Mouse (Mus musculus) E14TG2a.4 (cell line): ENCODE results near the gene Apoc2.
A peak's percentile ranks its signal among the peaks of the same experiment; 100 is the strongest.

Experiments used
- H3K27me3 ChIP-seq: 2 replicates; pipeline ENCODE4 v1.6.1; 2014; ENCODE audit warnings: low read length, control low read depth; ENCODE audit not compliant: insufficient read depth
- H3K36me3 ChIP-seq: 2 replicates; pipeline ENCODE4 v1.6.1; 2014; ENCODE audit warnings: low read length, control low read depth; ENCODE audit not compliant: insufficient read depth
- H3K4me1 ChIP-seq: replicated peaks from 2 replicates; pipeline ENCODE4 v1.6.1; 2014; ENCODE audit warnings: low read depth, low read length, control low read depth
- H3K4me3 ChIP-seq: replicated peaks from 2 replicates; pipeline ENCODE4 v1.5.1; 2014; ENCODE audit warnings: mild to moderate bottlenecking, low read length
- H3K9me3 ChIP-seq: 2 replicates; pipeline ENCODE4 v1.6.1; 2014; ENCODE audit warnings: low read length, control low read depth
- CTCF ChIP-seq: conservative IDR thresholded peaks from 2 replicates; pipeline ENCODE4 v1.5.1; 2014; ENCODE audit warnings: low read length
- NANOG ChIP-seq: IDR thresholded peaks from 2 replicates; pipeline ENCODE4 v1.6.1; 2014; ENCODE audit warnings: borderline replicate concordance, low read length, mixed read lengths
- POU5F1 ChIP-seq: IDR thresholded peaks from 2 replicates; pipeline ENCODE4 v1.6.1; 2014; ENCODE audit warnings: low read length, borderline replicate concordance

Gene Apoc2

DNA sequence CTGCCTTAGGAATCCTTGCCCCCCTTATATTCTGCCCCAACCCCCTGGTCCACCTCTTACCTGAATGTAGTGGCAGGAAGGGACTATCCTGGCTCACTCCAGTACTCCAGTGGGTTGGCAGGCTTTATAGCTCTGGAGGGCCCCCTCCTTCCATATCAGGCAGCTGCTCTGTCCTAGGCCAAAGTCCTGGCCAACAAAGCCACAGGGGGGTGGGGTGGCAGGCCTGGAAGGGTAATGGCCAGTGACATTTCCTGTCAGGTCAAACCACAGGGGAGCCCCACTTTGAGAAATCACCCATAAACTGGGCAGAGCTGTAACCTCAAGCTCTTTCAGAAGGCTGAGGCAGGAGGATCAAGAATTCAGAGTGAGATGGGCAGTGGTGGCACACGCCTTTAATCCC is 1.1 kb downstream of the Apoc2 start:
- H3K27me3 ChIP-seq = no peaks in the 10 kb centered on the region
- TF ChIP-seq POU5F1 = no peak
- no peak for TF ChIP-seq NANOG
- no peak for TF ChIP-seq CTCF
- no peaks in the 10 kb centered on the region for H3K9me3 ChIP-seq
- H3K4me1 ChIP-seq = peaks cover 41% of the 10 kb centered on the region
- no peaks in the 10 kb centered on the region for H3K36me3 ChIP-seq
- H3K4me3 ChIP-seq = no peak overlapping the region

- Histone ChIP-seq H3K36me3 (no peaks in the 10 kb centered on the region), H3K4me3 (no peak overlapping the region), H3K4me1 (peaks cover 39% of the 10 kb centered on the region), H3K9me3 (no peaks in the 10 kb centered on the region), H3K27me3 (no peaks in the 10 kb centered on the region)
- TF ChIP-seq CTCF = no peak
- no peak for TF ChIP-seq POU5F1
- TF ChIP-seq NANOG = no peak
These were observed 1.9 kb downstream of the Apoc2 start for GRCm38 (mm10) chr7:19675824-19676223.

DNA sequence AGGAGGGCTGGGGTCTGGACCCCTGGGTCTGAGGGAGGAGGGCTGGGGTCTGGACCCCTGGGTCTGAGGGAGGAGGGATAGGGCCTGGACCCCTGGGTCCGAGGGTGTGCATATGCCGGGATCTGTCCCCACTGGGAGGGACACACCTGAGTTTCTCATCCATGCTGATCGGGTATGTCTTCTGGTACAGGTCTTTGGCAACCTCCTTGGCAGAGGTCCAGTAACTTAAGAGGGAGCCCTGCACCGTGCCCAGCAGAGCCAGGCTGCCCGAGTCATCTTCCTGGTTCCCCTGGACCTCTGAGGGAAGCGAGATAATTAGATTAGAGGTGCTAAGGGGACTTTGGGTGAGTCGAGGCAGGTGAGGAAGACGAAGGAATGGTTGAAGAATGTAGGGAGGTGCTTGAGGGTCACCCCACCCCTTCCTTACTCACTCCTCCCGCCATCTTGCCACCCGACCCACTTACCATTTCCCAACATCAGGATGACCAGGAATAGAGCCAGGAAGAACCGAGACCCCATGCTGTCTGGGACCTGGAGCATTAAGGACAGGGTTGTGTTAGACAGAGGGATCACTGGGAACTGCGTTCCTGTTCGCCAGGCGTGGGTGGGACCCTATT is 4.5 kb downstream of the Apoc2 start:
- no peak overlapping the region for H3K4me3 ChIP-seq
- H3K9me3 ChIP-seq = no peaks in the 10 kb centered on the region
- H3K27me3 ChIP-seq = no peaks in the 10 kb centered on the region
- peaks cover 27% of the 10 kb centered on the region for H3K4me1 ChIP-seq
- no peaks in the 10 kb centered on the region for H3K36me3 ChIP-seq
- TF ChIP-seq POU5F1 = no peak
- no peak for TF ChIP-seq CTCF
- TF ChIP-seq NANOG = no peak

DNA sequence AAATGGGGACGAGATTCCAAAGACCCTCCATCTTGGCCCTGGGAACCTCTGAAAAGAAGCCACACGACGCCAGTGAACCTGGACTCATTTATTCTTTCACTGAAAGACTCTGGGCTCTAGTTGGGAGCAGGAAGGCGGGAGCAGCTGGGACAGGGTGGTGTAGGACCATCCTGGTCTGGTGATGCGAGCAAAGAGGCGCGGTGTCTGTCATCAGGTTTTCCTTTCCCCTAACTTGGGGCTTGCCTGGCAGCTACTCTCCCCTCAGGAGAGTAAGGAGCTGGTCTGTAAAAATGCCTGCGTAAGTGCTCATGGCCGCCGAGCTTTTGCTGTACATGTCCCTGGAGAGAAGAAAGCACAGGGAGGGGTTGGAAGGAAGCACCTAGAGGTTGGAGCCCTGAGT is 6.2 kb downstream of the Apoc2 start:
- no peak for TF ChIP-seq NANOG
- TF ChIP-seq POU5F1 = no peak
- TF ChIP-seq CTCF = no peak
- no peak overlapping the region for H3K4me3 ChIP-seq

GRCm38 (mm10) chr7:19668947-19669721 is 8.6 kb downstream of the Apoc2 start:
- H3K27me3 ChIP-seq = peaks cover 5% of the 10 kb centered on the region
- H3K36me3 ChIP-seq = no peaks in the 10 kb centered on the region
- peak overlapping the region; percentile 66 for H3K4me3 ChIP-seq
- peak; percentile 90 for TF ChIP-seq CTCF
- TF ChIP-seq NANOG = 0 out of 2 replicates have a peak, but pooled peaks have one; percentile 6
- TF ChIP-seq POU5F1 = no peak
- peaks cover 31% of the 10 kb centered on the region for H3K4me1 ChIP-seq
- H3K9me3 ChIP-seq = no peaks in the 10 kb centered on the region

More for the DNA sequence above, 6.2 kb downstream of the Apoc2 start:
- peaks cover 5% of the 10 kb centered on the region for H3K27me3 ChIP-seq
- H3K36me3 ChIP-seq = no peaks in the 10 kb centered on the region
- peaks cover 27% of the 10 kb centered on the region for H3K4me1 ChIP-seq
- no peaks in the 10 kb centered on the region for H3K9me3 ChIP-seq

DNA sequence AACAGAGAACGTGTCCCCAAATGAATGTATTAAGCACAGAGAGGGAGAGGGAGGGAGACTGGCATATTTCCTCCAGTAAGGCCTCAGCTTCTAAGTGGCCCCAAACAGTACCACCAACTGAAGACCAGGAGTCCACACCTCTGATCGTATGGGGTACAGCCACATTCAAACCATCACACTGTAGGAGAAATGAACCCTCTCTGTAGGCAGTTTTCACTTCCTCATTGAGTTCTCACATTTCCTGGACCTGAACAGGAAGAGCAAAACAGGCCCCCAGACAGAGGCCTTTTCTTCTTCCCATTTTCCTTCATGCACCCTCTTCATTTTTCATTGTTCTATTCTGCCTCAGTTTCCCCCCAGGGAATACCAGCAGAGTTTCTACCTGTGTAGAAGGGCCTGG is 10.3 kb downstream of the Apoc2 start:
- TF ChIP-seq NANOG = no peak
- TF ChIP-seq POU5F1 = no peak
- TF ChIP-seq CTCF = no peak
- Histone ChIP-seq H3K4me1 (peaks cover 38% of the 10 kb centered on the region), H3K4me3 (no peak overlapping the region), H3K36me3 (peaks cover 6% of the 10 kb centered on the region), H3K9me3 (no peaks in the 10 kb centered on the region), H3K27me3 (peaks cover 5% of the 10 kb centered on the region)

DNA sequence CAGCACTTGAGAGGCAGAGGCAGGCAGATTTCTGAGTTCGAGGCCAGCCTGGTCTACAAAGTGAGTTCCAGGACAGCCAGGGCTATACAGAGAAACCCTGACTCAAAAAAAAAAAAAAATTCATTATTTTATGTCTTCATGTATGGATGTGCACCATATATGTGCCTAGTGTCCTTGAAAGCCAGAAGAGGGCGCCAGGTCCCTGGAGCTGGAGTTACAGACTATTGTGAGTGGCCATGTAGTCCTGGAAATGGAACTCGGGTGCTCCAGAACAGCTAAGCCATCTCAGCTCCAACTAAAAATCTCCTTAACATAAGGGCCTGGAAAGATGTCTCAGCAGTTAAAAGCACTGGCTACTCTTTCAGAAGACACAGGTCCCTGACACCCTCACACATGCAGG is 11.0 kb downstream of the Apoc2 start:
- Histone ChIP-seq H3K9me3 (no peaks in the 10 kb centered on the region), H3K36me3 (peaks cover 13% of the 10 kb centered on the region), H3K27me3 (peaks cover 5% of the 10 kb centered on the region), H3K4me3 (no peak overlapping the region), H3K4me1 (peaks cover 45% of the 10 kb centered on the region)
- peak; percentile 27; the same call in 1 of the 2 replicates for TF ChIP-seq CTCF
- no peak for TF ChIP-seq POU5F1

DNA sequence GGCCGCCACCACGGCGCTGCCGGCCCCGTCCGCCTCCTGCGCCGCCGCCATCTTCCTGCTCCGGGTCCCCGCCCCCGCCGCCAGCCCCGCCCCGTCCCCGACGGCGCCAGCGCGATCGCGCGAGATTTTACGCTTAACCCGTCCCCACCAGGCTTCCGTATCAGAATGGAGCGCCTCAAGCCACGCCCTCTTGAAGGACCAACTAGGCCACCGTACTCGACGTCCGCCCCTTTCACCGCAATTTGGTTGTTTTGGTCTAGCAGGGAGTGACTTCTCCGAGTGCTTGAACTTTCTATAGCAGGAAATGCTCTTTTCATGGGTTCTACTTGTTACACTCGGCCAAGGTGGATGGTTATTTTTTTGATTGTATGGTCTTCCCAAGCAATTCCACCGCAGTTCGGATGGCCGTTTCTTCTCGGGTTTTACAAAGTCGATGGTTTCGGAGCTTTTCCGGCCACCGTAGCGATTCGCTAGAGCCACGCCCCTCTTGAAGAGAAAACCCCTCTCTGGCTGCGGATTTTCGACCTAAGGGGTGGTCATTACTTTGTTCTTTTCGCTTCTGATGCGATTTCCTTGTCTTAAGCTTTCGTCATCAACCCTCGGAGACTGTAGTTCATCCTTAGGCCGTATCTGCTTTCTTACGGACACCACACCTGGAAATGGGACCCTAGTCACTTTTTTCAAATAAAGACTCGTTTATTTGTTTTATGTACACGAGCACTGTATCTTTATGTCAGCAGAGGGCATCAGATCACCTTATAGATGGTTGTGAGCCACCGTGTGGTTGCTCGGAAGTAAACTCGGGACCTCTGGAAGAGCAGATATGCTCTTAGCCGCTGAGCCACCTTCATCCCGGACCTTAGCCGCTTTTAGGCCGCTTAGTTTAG is 12.5 kb downstream of the Apoc2 start, which contains the start of gene Clptm1:
TSS of gene Clptm1 (minus strand) at position 79 of the 887 bp plus-strand sequence.
- Histone ChIP-seq H3K4me1 (peaks cover 46% of the 10 kb centered on the region), H3K27me3 (peaks cover 5% of the 10 kb centered on the region), H3K36me3 (peaks cover 28% of the 10 kb centered on the region), H3K9me3 (no peaks in the 10 kb centered on the region), H3K4me3 (peak within 1 kb of the TSS; percentile 100)
- TF ChIP-seq POU5F1 = no peak
- TF ChIP-seq CTCF = peak; percentile 28; the same call in 1 of the 2 replicates
